Mouse (Mus musculus): ENCODE results near the gene Cntn5. TPM values are rescaled to one million over a fixed set of nuclear protein-coding genes. Genes with fewer than 3 reads are reported as not detected.

Cntn5 gene
- not detected for polyA plus RNA-seq (2012; fragmentation: generic; extraction: Trizol)
- long read RNA-seq, experiment 1, result 0 reads
- long read RNA-seq, experiment 2, result 0 reads

DNA sequence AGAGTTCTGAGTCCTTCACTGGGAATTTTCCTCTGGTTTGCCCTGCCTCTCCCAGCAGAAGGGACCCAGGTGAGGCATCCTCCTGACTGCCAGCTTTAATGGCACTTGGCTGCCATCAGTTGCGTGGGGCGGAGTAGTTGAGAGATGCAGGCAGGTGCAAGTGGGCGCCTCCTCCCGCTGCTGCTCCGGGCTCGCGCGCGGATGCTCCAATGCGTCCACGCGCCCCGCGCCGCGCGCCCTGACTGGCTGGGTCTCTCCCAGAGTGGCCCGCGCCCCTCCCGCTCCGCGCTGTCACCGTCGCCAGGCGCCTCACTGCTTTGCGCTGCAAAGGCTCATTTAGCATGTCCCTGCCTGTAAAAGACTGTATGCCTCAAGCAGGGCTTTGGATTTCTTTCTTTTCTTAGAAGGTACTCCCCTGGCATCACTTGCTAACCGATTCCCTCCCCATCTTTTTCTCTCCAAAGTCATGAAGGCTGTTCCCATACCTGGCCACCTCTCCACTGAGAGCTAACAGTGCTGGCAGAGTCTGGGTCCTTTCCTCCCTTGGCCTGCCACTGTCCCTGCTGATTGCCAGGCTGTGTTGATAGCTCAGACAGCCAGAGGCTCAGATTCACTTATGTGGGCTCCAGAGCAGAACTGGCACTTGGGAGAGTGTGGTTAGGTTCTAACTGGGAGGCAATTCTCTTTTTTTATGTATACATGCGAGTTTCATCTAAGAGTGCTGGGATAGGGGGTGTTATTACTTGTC is at the start of gene Cntn5:
Gene Cntn5, minus strand, starts transcription at position 160 of the 748 bp plus-strand sequence.
- H3ac ChIP-seq (ENCODE audit: control insufficient read depth, insufficient read length, low read depth), result no peak within 1 kb of the TSS
- no peaks in the 10 kb centered on the region for H3K36me3 ChIP-seq (ENCODE audit: control insufficient read depth, insufficient read depth)
- H3K4me3 ChIP-seq (ENCODE audit: insufficient read depth, poor library complexity, severe bottlenecking), result no peak within 1 kb of the TSS
- H3K79me3 ChIP-seq (ENCODE audit: low read depth), result no peaks in the 10 kb centered on the region
- H3K27me3 ChIP-seq (ENCODE audit: control insufficient read depth, insufficient read depth, insufficient read length), result peaks cover 3% of the 10 kb centered on the region
- H3K79me2 ChIP-seq (ENCODE audit: control insufficient read depth, insufficient read depth), result no peaks in the 10 kb centered on the region
- no peak for TF ChIP-seq CTCF (IDR thresholded peaks at IDR 0.05; ENCODE audit: control insufficient read depth, insufficient read depth, insufficient read length)
- no peak for TF ChIP-seq MYOD1 (IDR thresholded peaks at IDR 0.05; ENCODE audit: control insufficient read depth, insufficient read length, low read depth)
- TF ChIP-seq USF1 (IDR thresholded peaks at IDR 0.05; ENCODE audit: low read depth), result no peak
- no peak for TF ChIP-seq CEBPB (IDR thresholded peaks at IDR 0.05; ENCODE audit: low read depth)
- TF ChIP-seq FOSL1 (IDR thresholded peaks at IDR 0.05; ENCODE audit: insufficient read depth, low read length, poor library complexity, severe bottlenecking), result no peak

GRCm38 (mm10) chr9:10950470-10950869 is 45.9 kb upstream of the Cntn5 start:
- Histone ChIP-seq H3K27me3 (ENCODE audit: control insufficient read depth, insufficient read depth, insufficient read length) (no peaks in the 10 kb centered on the region), H3K4me3 (ENCODE audit: insufficient read depth, poor library complexity, severe bottlenecking) (no peak overlapping the region), H3K79me3 (ENCODE audit: low read depth) (no peaks in the 10 kb centered on the region), H3ac (ENCODE audit: control insufficient read depth, insufficient read length, low read depth) (no peak overlapping the region), H3K36me3 (ENCODE audit: control insufficient read depth, insufficient read depth) (no peaks in the 10 kb centered on the region), H3K79me2 (ENCODE audit: control insufficient read depth, insufficient read depth) (no peaks in the 10 kb centered on the region)
- no peak for TF ChIP-seq FOSL1 (IDR thresholded peaks at IDR 0.05; ENCODE audit: insufficient read depth, low read length, poor library complexity, severe bottlenecking)
- TF ChIP-seq USF1 (IDR thresholded peaks at IDR 0.05; ENCODE audit: low read depth), result no peak
- TF ChIP-seq MAX (IDR thresholded peaks at IDR 0.05), result no peak
- no peak for TF ChIP-seq CTCF (IDR thresholded peaks at IDR 0.05; ENCODE audit: control insufficient read depth, insufficient read depth, insufficient read length)
- no peak for TF ChIP-seq CEBPB (IDR thresholded peaks at IDR 0.05; ENCODE audit: low read depth)
- no peak for TF ChIP-seq MYOG (IDR thresholded peaks at IDR 0.05; ENCODE audit: control insufficient read depth, extremely low read depth, insufficient read length)
- no peak for TF ChIP-seq MYOD1 (IDR thresholded peaks at IDR 0.05; ENCODE audit: control insufficient read depth, insufficient read length, low read depth)

DNA sequence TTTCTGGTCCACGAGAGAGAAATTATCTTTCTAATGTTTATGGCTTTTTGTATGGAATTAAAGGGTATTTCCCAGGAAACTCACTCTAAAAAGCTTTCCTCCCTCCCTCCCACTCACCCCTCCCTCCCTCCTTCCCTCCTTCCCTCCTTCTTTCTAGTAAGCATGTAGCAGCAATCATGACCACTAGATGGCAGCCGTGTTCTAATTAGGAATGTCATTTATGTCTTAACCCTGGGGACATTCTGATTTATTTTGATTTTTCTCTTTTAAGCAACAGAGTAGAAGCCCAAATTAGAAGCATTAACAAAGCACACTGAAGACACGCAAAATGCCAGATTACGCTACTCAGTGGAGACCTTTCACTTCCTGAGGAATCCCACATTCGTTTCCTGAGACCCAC is 5.0 kb upstream of the Cntn5 start:
- H3K36me3 ChIP-seq (ENCODE audit: control insufficient read depth, insufficient read depth), result no peaks in the 10 kb centered on the region
- no peaks in the 10 kb centered on the region for H3K79me2 ChIP-seq (ENCODE audit: control insufficient read depth, insufficient read depth)
- H3K79me3 ChIP-seq (ENCODE audit: low read depth), result no peaks in the 10 kb centered on the region
- H3K4me3 ChIP-seq (ENCODE audit: insufficient read depth, poor library complexity, severe bottlenecking), result no peak overlapping the region
- TF ChIP-seq FOSL1 (IDR thresholded peaks at IDR 0.05; ENCODE audit: insufficient read depth, low read length, poor library complexity, severe bottlenecking) (no peak), MYOG (IDR thresholded peaks at IDR 0.05; ENCODE audit: control insufficient read depth, extremely low read depth, insufficient read length) (no peak), USF1 (IDR thresholded peaks at IDR 0.05; ENCODE audit: low read depth) (no peak)
- no peak overlapping the region for H3ac ChIP-seq (ENCODE audit: control insufficient read depth, insufficient read length, low read depth)
- H3K27me3 ChIP-seq (ENCODE audit: control insufficient read depth, insufficient read depth, insufficient read length), result peaks cover under 1% of the 10 kb centered on the region

DNA sequence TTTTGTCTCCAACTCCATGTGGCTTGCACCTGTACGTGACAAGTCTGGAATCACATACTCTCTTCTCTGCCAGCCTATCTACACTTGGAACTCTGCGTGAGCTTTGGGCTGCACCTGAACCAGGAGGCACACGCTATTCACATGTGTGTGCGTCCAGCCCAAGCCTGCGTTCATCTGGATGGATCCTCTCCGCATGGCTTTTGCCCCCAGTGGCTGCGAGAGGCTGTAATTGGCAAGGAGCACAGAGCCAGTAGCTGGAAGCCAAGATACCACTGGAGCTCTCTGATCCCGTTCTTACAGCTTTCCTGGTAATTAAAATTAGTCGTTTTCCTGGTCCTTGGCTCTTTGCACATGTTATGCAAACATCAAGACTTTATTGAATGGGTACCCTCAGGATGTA is 1.1 kb upstream of the Cntn5 start:
- Histone ChIP-seq H3K27me3 (ENCODE audit: control insufficient read depth, insufficient read depth, insufficient read length) (peaks cover 3% of the 10 kb centered on the region), H3K79me2 (ENCODE audit: control insufficient read depth, insufficient read depth) (no peaks in the 10 kb centered on the region), H3ac (ENCODE audit: control insufficient read depth, insufficient read length, low read depth) (no peak overlapping the region), H3K4me3 (ENCODE audit: insufficient read depth, poor library complexity, severe bottlenecking) (no peak overlapping the region), H3K36me3 (ENCODE audit: control insufficient read depth, insufficient read depth) (no peaks in the 10 kb centered on the region), H3K79me3 (ENCODE audit: low read depth) (no peaks in the 10 kb centered on the region)
- TF ChIP-seq MYOD1 (IDR thresholded peaks at IDR 0.05; ENCODE audit: control insufficient read depth, insufficient read length, low read depth) (no peak), MAX (IDR thresholded peaks at IDR 0.05) (no peak), FOSL1 (IDR thresholded peaks at IDR 0.05; ENCODE audit: insufficient read depth, low read length, poor library complexity, severe bottlenecking) (no peak), MYOG (IDR thresholded peaks at IDR 0.05; ENCODE audit: control insufficient read depth, extremely low read depth, insufficient read length) (no peak), USF1 (IDR thresholded peaks at IDR 0.05; ENCODE audit: low read depth) (no peak)

DNA sequence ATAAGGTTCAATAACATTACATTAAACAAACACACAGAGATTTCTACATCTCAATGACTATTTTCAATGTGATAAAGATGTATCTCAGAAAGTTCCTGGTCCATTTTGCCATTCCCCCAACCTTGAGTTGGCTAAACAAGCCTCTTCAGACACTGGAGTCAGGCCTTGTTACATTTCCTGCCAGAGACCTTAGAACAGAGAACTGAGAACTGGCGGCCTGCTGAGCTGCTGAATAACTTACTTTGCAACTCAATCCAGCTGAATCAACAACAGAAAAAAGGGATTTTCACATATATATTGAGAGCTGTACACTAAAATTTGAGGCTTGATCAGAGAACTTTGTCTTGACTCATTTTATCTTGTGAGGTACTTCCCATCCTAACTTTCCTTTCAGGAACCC is 24.8 kb downstream of the Cntn5 start:
- Histone ChIP-seq H3K27me3 (ENCODE audit: control insufficient read depth, insufficient read depth, insufficient read length) (no peaks in the 10 kb centered on the region), H3K36me3 (ENCODE audit: control insufficient read depth, insufficient read depth) (no peaks in the 10 kb centered on the region), H3K79me3 (ENCODE audit: low read depth) (no peaks in the 10 kb centered on the region), H3K79me2 (ENCODE audit: control insufficient read depth, insufficient read depth) (no peaks in the 10 kb centered on the region), H3ac (ENCODE audit: control insufficient read depth, insufficient read length, low read depth) (no peak overlapping the region), H3K4me3 (ENCODE audit: insufficient read depth, poor library complexity, severe bottlenecking) (no peak overlapping the region)
- TF ChIP-seq MYOG (IDR thresholded peaks at IDR 0.05; ENCODE audit: control insufficient read depth, extremely low read depth, insufficient read length), result no peak
- no peak for TF ChIP-seq MYOD1 (IDR thresholded peaks at IDR 0.05; ENCODE audit: control insufficient read depth, insufficient read length, low read depth)
- TF ChIP-seq MAX (IDR thresholded peaks at IDR 0.05), result no peak
- TF ChIP-seq CTCF (IDR thresholded peaks at IDR 0.05; ENCODE audit: control insufficient read depth, insufficient read depth, insufficient read length), result no peak
- no peak for TF ChIP-seq USF1 (IDR thresholded peaks at IDR 0.05; ENCODE audit: low read depth)
- no peak for TF ChIP-seq FOSL1 (IDR thresholded peaks at IDR 0.05; ENCODE audit: insufficient read depth, low read length, poor library complexity, severe bottlenecking)

- no peaks in the 10 kb centered on the region for H3K79me3 ChIP-seq (ENCODE audit: low read depth)
- H3K4me3 ChIP-seq (ENCODE audit: insufficient read depth, poor library complexity, severe bottlenecking), result no peak overlapping the region
- H3K36me3 ChIP-seq (ENCODE audit: control insufficient read depth, insufficient read depth), result no peaks in the 10 kb centered on the region
- H3K79me2 ChIP-seq (ENCODE audit: control insufficient read depth, insufficient read depth), result no peaks in the 10 kb centered on the region
- no peak overlapping the region for H3ac ChIP-seq (ENCODE audit: control insufficient read depth, insufficient read length, low read depth)
- no peaks in the 10 kb centered on the region for H3K27me3 ChIP-seq (ENCODE audit: control insufficient read depth, insufficient read depth, insufficient read length)
- TF ChIP-seq FOSL1 (IDR thresholded peaks at IDR 0.05; ENCODE audit: insufficient read depth, low read length, poor library complexity, severe bottlenecking), result no peak
- TF ChIP-seq CEBPB (IDR thresholded peaks at IDR 0.05; ENCODE audit: low read depth), result no peak
- no peak for TF ChIP-seq USF1 (IDR thresholded peaks at IDR 0.05; ENCODE audit: low read depth)
- TF ChIP-seq MYOG (IDR thresholded peaks at IDR 0.05; ENCODE audit: control insufficient read depth, extremely low read depth, insufficient read length), result no peak
- TF ChIP-seq CTCF (IDR thresholded peaks at IDR 0.05; ENCODE audit: control insufficient read depth, insufficient read depth, insufficient read length), result no peak
- TF ChIP-seq MYOD1 (IDR thresholded peaks at IDR 0.05; ENCODE audit: control insufficient read depth, insufficient read length, low read depth), result no peak
- no peak for TF ChIP-seq MAX (IDR thresholded peaks at IDR 0.05)
Observed at GRCm38 (mm10) chr9:10873881-10874280, 30.7 kb downstream of the Cntn5 start.

Data from C2C12 (cell line).